Mouse (Mus musculus) gonadal fat pad, adult 2 months (tissue): Measurements from ENCODE around the gene Set. TPM values are rescaled to one million over a fixed set of nuclear protein-coding genes. Genes with fewer than 3 reads are reported as not detected.

Source experiments
- DNase-seq: peaks from one replicate; pipeline ENCODE4 v3.0.0-alpha.2; 2012; ENCODE audit warnings: low read depth
- polyA plus RNA-seq: library from polyadenylated mRNA; depleted of rRNA; stranded (reverse); fragments of >200 nt; gene quantifications from 2 replicates; pipeline ENCODE4 v1.2.3, GENCODE M21; 2012; rRNA removed

The Set gene
- polyA plus RNA-seq, 1 experiment: 28.5 TPM

DNA sequence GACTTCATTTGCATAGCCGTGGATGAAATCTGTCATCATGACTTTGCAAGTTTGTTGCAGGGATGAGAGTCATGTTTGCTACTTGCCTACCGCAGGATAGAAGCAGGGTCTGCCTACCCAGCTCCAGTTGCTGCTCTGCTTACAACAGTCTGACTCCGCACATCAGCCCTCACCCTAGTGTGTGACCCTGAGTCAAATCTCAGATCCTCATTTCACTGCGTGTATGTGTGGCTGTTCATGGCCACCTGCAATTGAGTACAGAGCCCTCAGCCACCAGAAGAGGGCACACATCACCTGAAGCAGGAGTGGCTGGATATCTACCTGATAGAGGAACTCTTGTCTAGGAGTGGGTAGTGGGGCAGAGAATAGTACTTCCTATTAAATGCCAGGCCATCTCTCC, 30.1 kb downstream of the Set start:
- no peak for DNase-seq

DNA sequence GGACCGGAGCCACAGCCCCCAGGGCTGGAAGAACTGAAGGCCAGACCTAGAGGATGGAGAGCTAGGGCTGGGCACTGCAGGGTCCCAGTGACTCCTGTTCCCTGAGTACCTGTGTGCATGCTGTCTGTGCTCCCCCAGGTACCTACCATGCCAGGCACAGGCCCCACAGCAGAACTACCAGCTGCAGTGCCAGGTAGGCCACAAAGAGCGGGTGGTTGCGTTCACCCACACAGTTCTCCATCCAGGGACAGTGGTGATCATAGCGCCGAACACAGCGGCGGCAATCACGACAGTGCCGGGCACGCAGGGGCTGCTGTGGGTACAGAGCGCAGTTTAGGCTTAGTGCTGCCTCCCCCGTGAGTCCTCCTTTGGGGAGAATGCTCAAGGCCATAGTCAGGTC, 34.3 kb downstream of the Set start:
- DNase-seq: no peak

DNA sequence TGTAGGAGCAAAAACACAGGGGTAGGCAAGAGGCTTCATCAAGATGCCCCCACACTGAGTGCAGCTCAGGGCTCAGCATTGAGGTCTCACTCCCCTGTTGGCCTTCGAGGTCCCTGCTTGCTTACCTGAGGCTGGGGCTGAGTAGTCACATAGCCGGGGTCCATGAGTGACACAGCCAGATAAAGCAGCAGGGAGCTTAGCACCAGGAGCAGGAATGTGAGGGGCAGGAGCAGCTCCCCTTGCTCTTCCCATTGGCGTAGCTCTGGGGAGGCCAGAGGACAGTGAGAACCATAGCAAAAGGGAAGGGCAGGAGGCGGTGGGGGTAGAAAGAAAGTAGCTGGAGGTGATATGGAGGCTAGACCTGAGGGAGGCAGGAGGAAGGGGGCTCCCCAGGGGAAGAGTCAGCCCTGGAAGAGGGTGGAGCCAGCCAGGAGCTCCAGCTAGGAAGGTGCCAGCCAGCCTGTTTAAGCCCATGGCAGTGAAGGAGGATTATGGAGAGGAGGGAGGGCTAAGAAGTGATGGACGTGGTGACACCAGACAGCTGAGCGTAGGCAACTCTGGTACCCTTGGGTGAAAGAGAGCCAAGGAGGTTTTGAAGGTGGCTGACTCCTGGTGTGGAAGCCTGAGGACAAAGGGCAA, 35.2 kb downstream of the Set start:
- DNase-seq: no peak

DNA sequence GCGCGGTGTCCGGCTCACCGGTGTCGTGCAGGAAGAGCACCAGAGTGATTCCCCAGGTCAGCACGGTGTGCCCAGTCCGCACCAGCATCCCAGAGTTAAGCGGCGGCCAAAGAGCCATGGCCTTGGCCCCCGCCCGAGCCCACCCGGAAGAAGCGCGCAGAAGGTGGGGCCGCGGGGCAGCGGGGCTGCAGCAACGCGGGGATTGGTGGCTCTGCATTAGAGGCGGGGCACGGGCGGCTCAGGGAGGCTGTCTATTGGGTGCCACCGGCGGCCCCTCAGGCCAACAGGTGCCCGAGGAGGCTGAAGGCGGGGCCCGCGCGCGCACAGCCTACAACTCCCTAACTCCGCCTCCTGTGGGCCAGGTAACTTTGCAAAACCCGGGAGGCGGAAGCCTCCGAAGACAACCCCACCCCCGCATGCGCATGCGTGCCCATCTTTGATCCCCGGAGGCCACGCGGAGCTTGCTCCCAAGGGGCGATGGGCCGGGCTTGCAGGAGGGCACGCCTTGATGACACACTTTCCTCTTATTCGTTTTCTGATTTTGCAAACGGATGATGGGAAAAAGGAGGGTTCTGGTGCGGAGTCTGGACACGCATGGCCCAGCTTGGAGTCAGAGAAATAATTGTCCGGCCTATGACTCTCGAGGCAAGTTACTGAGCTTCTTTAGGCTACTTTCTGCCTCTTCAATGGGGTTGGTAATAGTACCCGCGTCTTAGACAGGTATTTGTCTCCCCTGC, 36.5 kb downstream of the Set start, which contains the start of gene Zdhhc12:
TSS of gene Zdhhc12 (minus strand) at position 178 of the 737 bp plus-strand sequence.
- peak; percentile 46 for DNase-seq

DNA sequence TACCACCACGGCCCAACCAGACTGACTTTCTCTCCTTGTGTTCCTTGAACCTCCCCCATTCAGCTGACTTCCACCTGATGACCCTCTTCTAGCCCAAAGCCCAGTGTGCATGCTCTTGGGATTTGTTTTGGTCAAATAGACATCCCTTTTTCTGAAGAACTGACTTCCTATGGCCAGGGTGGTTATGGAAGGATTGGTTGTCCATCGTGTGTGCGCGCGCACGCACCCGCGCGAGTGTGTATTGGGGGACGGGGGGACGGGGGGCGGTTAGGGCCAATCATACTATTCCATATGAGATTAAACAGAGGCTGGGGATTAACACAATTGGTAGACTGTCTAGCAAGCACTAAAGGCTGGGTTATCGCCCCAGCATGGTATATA, 37.0 kb downstream of the Set start:
- no peak for DNase-seq

DNA sequence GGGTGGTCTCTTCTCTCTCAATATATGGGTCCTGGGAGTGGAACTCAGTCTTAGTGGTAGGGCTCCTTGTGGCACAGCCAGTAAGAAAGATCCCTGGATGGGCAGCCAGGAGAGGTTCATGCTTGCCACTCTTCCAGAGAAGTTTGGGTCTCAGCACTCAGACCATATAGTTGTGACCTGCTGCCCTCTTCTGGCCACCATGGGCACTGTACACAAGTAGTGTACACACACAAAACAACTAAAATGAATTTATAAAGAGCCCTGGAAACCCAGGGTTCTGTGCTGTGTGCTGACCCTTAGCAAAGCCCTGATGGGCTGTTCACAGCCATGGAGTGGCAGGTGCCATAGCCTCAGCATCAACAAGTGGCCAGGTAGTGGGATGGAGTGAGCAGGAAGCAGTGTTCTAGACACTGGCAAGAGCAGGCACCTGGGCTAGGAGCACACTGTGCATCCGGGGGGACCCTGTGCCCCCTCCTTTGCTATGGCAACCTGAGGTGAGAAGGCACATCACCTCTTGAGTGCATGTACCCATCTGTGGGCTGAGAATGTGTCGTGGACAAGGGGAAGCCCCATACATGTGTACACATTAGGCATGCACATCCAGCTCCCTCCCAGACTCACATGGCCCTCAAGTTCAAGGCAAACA, 38.8 kb downstream of the Set start:
- DNase-seq: no peak

DNA sequence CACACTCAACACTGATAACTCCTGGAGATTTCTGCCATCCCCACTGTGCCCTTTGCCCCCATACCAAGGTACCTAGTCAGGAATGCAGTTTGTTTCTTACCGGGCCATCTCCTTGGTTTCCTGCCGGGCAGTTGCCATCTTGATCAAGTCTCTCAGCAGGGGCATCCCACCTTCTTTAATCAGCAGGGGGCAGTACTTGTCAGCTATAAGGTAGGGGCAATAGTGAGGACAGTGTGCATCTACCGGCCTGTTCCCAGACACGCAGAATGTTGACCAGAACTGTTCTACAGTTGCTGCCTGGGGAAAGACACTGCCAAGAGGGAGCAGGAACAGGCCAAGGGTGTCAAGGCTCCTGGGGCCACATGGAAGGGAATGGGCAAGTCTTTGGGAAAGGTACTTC, 43.0 kb downstream of the Set start:
- DNase-seq: no peak

DNA sequence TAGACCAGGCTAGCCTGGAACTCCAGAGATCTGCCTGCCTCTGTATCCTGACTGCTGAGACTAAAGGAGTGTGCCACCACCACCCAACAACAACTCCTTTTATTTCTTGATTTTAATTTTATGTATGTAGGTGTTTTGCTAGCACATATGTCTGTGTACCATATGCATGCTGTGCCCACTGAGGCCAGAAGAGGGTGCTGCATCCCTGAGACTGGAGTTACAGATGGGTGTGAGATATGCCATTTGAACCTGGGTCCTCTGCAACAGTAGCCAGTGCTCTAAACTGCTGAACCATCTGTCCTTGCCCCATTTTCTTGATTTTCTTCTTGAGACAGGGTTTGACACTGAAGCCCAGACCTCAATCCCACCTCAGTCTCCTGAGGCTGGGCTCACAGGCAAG, 49.2 kb downstream of the Set start:
- DNase-seq: no peak

DNA sequence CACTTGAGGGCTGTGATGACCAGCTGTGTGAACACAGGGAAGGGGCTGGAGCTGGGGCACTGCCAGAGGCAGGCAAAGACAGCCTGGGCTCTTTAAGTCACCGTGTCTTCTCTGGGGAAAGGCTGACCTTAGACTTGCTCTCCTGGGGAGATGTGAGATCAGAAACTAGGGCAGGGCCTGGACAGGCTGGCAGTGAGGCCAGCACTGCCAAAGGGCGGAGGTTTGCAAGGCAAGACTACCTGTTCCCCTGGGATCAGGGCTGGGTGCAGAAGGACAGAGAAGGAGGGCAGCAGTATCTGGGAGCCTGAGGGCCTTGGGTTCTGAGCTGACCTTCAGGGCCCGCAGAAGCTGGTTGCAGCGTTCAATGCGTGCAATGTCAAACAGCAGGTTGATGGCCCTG, 50.5 kb downstream of the Set start:
- DNase-seq: no peak

DNA sequence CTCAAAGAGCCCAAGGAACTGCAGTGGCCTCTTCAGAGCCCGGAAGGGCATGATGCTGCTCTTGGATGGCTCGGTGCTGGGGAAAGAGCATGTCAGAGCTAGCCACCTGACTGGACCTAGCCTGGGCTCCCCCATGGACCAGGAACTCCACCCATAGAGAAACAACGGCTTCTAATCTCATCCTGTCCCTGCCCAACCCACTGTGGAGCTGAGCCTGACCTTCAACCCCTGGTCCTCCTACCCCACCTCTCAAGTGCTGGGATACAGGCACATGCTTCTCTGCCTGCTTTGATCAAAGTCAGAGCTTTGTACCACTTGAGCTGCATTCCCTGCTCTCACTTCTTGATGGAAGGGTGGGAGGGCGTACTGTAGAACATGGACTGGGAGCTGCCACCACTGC, 51.1 kb downstream of the Set start:
- DNase-seq: no peak

DNA sequence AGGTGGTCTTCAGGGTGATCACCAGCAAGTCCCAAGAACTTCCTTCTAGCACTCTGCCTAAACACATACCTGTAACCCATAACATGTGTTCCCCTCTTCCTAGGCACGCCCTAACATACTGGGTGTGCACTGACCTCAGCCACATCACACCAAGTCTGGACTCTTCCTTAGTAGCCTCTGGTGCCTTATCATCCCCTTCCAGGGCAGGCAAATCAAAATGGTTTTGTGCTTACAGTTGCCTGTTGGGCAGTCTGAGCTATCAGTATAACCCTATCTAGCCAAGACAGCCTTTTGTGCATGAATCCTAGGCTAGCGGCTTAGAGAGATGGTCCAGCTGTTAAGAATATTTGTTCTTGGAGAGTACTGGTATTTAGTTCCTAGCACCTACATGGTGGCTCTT, 54.3 kb downstream of the Set start:
- no peak for DNase-seq

DNA sequence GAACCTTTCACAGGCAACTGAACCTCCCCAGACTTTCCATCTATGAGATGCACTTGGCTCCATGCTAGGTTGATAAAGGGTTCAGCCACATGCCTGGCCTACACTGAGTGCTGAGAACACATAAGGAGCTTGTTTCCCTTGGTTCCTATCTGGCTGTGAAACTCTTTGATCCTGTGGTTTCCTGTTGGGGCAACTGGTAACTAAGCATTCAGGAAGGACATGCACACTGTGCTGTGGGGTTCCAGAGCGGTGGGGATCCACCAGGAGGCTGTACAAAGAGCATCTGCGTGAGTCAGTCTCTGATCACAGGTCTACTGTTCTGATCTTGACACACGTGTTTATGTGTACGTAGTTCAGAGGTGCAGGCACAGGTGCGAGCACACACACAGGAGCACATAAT, 55.4 kb downstream of the Set start:
- DNase-seq: no peak

DNA sequence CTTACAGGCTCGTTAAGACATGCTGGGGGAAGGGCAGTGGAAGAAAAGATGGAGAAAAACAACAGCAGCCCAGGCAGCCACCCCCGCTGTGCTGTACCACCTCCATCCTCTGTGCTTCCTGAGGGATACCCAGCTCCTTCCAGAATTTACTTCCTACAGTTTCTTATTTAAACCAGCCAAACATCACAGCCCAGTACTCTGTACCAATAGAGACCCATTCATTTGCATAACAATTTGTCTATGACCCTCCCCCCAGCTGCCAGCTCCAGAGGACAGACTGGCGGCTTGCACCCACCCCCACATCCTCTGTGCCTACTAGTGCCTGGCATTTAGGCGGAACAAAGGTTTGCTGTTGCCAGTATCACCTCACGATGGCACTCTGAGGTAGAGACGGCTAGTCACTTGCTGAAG, 62.5 kb downstream of the Set start:
- DNase-seq: no peak

DNA sequence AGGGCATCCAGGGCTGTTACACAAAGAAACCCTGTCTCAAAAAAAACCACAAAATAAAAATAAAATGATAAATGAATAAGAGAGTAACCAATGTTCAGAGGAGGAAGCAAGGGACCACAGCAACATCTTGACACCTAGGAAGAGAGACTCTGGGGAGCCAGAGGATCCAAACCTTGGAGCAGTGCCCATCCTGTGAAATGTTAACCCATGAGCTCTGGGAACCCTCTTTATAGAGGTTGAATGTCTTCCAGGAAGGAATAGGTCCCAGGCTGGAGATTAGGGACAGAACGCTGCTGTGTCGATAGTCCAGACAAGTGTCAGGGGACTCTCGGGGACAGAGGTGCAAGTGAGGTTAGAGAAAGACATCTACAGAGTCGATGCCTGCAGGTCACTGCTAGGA, 63.1 kb downstream of the Set start:
- DNase-seq: no peak

Other genes with a start within 250 kb of the Set start
- gene Urm1, start 237.3 kb upstream of the Set start, polyA plus RNA-seq: 41.9 and 61.3 TPM in 2 replicates
- 15.0 and 22.4 TPM in 2 replicates for gene Cercam, start 188.2 kb upstream of the Set start, polyA plus RNA-seq
- 30.6 and 41.7 TPM in 2 replicates for gene Odf2, start 168.2 kb upstream of the Set start, polyA plus RNA-seq
- 19.3 and 24.5 TPM in 2 replicates for gene Gle1, start 122.0 kb upstream of the Set start, polyA plus RNA-seq
- 150 and 210 TPM in 2 replicates for gene Sptan1, start 91.8 kb upstream of the Set start, polyA plus RNA-seq
- 37.6 and 45.3 TPM in 2 replicates for gene Wdr34, start 8.5 kb upstream of the Set start, polyA plus RNA-seq
- gene Pkn3, start 20.3 kb downstream of the Set start, polyA plus RNA-seq: 9.1 and 12.3 TPM in 2 replicates
- 56.4 and 66.5 TPM in 2 replicates for gene Zdhhc12, start 36.3 kb downstream of the Set start, polyA plus RNA-seq
- 58.1 TPM in 2 replicates for gene Zer1, start 67.2 kb downstream of the Set start, polyA plus RNA-seq
- gene Tbc1d13, start 76.4 kb downstream of the Set start, polyA plus RNA-seq: 47.7 and 59.5 TPM in 2 replicates
- gene Endog, start 114.1 kb downstream of the Set start, polyA plus RNA-seq: 40.8 and 41.5 TPM in 2 replicates
- gene Spout1, start 121.1 kb downstream of the Set start, polyA plus RNA-seq: 24.3 and 27.3 TPM in 2 replicates
- 83.0 and 87.2 TPM in 2 replicates for gene Kyat1, start 148.5 kb downstream of the Set start, polyA plus RNA-seq
- 28.4 and 29.3 TPM in 2 replicates for gene Lrrc8a, start 180.3 kb downstream of the Set start, polyA plus RNA-seq
- 9.6 and 11.8 TPM in 2 replicates for gene Gm28035, start 183.2 kb downstream of the Set start, polyA plus RNA-seq
- gene Phyhd1, start 208.8 kb downstream of the Set start, polyA plus RNA-seq: 51.9 and 62.7 TPM in 2 replicates
- not detected in 2 replicates for gene Gm28038, start 223.7 kb downstream of the Set start, polyA plus RNA-seq
- gene Dolk, start 229.0 kb downstream of the Set start, polyA plus RNA-seq: 48.2 and 83.0 TPM in 2 replicates
- 28.9 and 30.4 TPM in 2 replicates for gene Nup188, start 229.0 kb downstream of the Set start, polyA plus RNA-seq